Mouse (Mus musculus) embryonic facial prominence, embryonic 10.5 days (tissue): ENCODE results near the gene Selplg. TPM values are rescaled to one million over a fixed set of nuclear protein-coding genes. Genes with fewer than 3 reads are reported as not detected.

Experiments
- DNase-seq: peaks from one replicate; pipeline ENCODE4 v3.0.0-alpha.2; 2017; ENCODE audit warnings: low spot score
- H3K27ac ChIP-seq: fragments of 300-500 bp; sonication (generic); replicated peaks from 2 replicates; pipeline ENCODE4 v1.5.1; 2016; ENCODE audit warnings: mild to moderate bottlenecking
- H3K27me3 ChIP-seq: fragments of 300-500 bp; sonication (generic); replicated peaks from 2 replicates; pipeline ENCODE4 v1.6.1; 2016; ENCODE audit warnings: low read depth, mild to moderate bottlenecking; ENCODE audit not compliant: poor library complexity, severe bottlenecking
- H3K36me3 ChIP-seq: fragments of 300-500 bp; sonication (generic); replicated peaks from 2 replicates; pipeline ENCODE4 v1.6.1; 2016; ENCODE audit warnings: mild to moderate bottlenecking, moderate library complexity
- H3K4me1 ChIP-seq: fragments of 300-500 bp; sonication (generic); 2 replicates; pipeline ENCODE4 v1.6.1; 2016
- H3K4me3 ChIP-seq: fragments of 300-500 bp; sonication (generic); 2 replicates; pipeline ENCODE4 v1.5.1; 2016; ENCODE audit warnings: mild to moderate bottlenecking, moderate library complexity
- H3K9me3 ChIP-seq: fragments of 300-500 bp; sonication (generic); 2 replicates; pipeline ENCODE4 v1.6.1; 2016; ENCODE audit warnings: mild to moderate bottlenecking
- WGBS: fragments of 180-500 bp; shearing (Covaris S2); methylation state at CpG from one replicate; pipeline ENCODE4 v1.1.7; 2016; 5-methylcytosine and 5-hydroxymethylcytosine counted together
- polyA plus RNA-seq: library from polyadenylated mRNA; unstranded; fragments of >200 nt; fragmentation: Nextera tagmentation; extraction: Ambion mirVana; gene quantifications from 2 replicates; pipeline ENCODE4 v1.2.1, GENCODE M21; 2016

The Selplg gene
- polyA plus RNA-seq, 1 experiment from 2014 or later: 0.83 TPM

DNA sequence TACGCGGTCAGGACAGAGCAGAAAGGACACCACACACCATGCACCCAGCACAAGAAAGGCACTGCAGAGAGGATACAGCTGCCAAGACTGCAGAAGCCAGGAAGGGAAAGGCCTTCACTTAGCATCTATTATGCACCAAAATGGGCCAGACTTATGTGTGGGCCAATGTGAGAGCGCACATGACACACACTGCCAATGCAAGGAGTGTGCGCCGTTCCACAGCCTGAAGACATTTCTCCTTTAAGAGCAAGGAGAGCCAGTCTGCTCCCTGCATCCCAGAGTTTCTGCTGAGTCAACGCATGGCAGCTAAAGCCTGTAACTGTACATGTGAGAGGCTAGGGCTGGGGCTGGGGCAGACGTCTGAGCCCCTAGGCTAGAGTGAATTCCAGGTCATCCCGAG, 63.6 kb downstream of the Selplg start:
- H3K27ac ChIP-seq: no peak overlapping the region
- no peak overlapping the region for H3K4me3 ChIP-seq
- no peaks in the 10 kb centered on the region for H3K9me3 ChIP-seq
- no peaks in the 10 kb centered on the region for H3K27me3 ChIP-seq
- H3K36me3 ChIP-seq: peaks cover 59% of the 10 kb centered on the region
- H3K4me1 ChIP-seq: peaks cover 30% of the 10 kb centered on the region
- 90% methylated on average over 8 of the region's 8 CpGs for WGBS
- no peak for DNase-seq

Other genes with a start within 250 kb of the Selplg start
- gene Cmklr1, start 182.2 kb downstream of the Selplg start, polyA plus RNA-seq: 0.41 and 0.69 TPM in 2 replicates
- not detected in 2 replicates for gene 1700069L16Rik, start 107.9 kb downstream of the Selplg start, polyA plus RNA-seq
- gene Ficd, start 96.8 kb downstream of the Selplg start, polyA plus RNA-seq: 3.6 and 4.0 TPM in 2 replicates
- gene Sart3, start 60.1 kb downstream of the Selplg start, polyA plus RNA-seq: 79.0 and 80.9 TPM in 2 replicates
- 99.7 and 103 TPM in 2 replicates for gene Iscu, start 59.9 kb downstream of the Selplg start, polyA plus RNA-seq
- gene Tmem119, start 32.1 kb downstream of the Selplg start, polyA plus RNA-seq: 72.7 and 83.3 TPM in 2 replicates
- gene Coro1c, start 76.1 kb upstream of the Selplg start, polyA plus RNA-seq: 178 and 198 TPM in 2 replicates
- 15.6 and 17.9 TPM in 2 replicates for gene Ssh1, start 161.2 kb upstream of the Selplg start, polyA plus RNA-seq
- not detected in 2 replicates for gene Dao, start 171.1 kb upstream of the Selplg start, polyA plus RNA-seq
- 11.9 and 12.9 TPM in 2 replicates for gene Usp30, start 232.8 kb upstream of the Selplg start, polyA plus RNA-seq